Mouse (Mus musculus) mouse trophoblast stem cell (cell line): ENCODE results near the gene Mpv17.

Experiments
- in situ Hi-C, 2 experiments: fragments of 300-500 bp; cut with MseI, MboI; formaldehyde crosslinking; loops; 2 replicates in 1 of 2; 3 replicates in 1 of 2; pipeline ENCODE4 v1.15.1; 2025

Mpv17 gene

GRCm38 (mm10) chr5:31154152-31154553, at the start of gene Mpv17:
Gene Mpv17, minus strand, starts transcription at chr5:31154251.
- in situ Hi-C loops: no loop called here

DNA sequence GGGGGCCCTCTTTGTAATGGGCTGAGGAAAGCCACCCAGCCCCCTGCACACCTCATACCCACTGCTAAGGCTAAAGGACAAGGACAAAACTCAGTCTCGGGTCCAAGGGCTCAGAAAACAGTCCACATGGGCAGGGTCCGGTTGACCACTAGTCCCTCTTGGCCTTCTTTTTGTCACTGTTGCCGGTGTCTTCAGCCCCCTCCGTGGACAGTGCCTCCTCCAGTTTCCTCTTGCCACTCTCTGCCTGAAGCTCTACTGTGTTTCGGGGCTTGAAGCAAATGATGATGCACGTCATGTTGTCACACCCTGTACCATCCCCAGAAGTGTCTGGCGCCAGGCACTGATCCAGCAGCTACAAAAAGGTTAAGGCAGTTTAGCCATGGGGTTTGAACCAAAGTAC, 48.9 kb upstream of the Mpv17 start:
- in situ Hi-C loops: no loop called here

DNA sequence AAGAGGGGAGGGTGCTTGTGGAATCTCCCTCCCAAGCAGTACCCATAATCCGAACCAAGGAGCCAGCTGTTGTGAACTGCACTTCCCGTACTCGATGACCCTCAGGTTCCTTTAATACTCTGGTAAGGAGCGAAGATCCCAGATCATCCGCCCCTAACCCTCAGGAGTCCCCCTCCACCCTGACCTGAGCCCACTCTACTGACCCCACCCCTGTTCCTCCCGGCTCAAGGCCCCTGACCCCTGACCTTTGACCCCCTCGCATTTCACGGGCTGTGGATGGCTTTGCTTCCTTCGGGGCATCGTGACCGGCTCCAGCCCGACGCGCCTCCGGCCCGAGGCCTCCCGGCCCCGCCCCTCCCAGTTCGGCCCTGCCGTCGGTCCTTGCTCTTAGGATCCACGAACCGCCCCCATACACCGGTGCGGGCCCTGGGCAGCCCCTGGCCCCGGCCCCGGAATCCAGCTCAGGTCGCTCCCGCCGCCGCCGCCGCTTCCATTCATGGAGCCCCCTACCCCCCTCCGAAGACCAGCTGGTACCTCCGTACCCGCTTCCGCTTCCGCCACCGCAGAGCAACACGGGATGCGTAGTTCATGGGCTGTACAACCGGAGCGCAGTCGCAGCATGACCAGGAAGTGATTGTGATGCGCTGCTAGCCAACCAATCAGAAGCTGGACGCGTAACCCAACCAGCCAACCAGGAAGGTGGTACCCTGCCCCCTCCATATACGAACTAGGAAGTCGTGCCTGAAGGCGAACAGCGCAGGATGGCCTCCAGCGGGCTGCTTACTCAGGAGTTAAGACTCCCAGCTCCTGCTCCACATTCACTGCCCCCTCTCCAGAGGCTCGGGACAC, 47.9 kb upstream of the Mpv17 start, which contains the start of gene Zfp513:
Gene Zfp513, minus strand, starts transcription at position 562 of the 849 bp plus-strand sequence.
- in situ Hi-C loops: no loop called here

DNA sequence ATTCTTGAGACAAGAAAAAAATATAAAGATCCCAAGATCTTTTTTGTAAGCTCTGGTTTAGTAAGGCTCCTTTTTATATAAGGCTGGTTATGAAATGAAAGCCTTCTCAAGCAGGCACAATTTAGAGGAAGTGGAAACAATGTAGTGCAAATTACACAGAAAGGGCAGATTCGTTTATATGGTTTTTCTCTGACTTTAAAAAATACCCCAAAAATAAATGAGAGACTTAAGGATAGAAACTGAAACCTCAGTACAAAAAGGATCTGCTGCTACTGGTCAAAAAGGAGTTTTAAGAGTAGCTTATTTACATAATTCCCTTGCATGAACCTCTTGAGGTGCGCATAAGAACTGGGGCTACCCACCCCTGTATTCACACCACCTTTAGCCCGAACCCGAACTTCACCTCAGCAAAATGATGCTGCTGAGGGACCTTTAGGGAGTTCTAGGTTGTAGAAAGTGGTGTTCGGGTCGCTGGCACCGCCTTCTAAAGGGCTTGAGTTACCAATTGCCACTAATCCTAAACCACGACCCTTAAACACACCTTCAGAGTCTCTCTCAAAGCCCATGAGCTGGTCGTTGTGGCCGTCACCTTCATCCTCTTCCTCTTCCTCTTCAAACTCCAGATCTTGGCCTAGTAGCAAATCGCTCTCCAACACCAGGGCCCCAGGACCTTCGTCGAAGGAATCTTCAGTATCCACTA, 47.1 kb upstream of the Mpv17 start:
- in situ Hi-C loops: no loop called here

DNA sequence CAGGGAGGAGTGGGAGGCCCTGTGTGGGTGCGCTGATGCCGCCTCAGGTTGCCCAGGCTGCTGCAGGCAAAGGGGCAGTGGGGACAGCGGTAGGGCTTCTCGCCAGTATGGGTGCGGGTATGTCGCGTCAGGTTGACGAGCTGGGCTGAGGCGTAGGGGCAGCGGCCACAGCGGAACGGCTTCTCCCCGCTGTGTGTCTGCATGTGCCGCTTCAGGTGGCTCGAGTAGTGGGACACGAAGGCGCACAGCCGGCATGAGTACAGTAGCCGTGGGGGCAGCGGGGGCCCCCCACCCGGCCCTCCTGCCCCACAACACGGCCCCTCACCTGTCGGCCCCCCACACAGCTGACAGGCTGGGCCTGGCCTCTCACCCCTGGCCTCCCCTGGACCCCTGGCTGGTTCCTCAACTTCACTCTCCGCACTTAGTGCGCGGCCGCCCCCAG, 46.3 kb upstream of the Mpv17 start:
- in situ Hi-C loops: no loop called here

DNA sequence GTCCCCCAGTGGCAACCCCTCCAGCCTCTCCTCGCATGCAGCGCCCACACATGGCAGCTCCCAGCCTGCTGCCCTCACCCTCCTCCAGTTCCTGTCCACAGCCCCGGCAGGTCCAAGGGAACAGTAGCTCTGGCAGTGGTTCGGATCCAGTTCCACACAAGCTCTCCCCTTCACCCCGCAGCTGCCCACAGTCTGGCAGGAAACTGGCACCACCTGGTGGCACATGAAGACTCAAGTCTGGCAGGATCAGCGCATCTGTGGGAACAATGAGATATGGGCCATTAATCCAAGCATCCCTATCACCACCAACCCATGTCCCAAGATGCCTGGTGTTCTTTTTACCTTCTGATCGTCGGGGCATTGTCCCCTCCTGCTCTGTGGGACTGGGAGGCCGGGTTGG, 45.8 kb upstream of the Mpv17 start:
- in situ Hi-C loops: no loop called here

- in situ Hi-C loops: no loop called here
These were observed 45.4 kb upstream of the Mpv17 start for GRCm38 (mm10) chr5:31199321-31199892.

GRCm38 (mm10) chr5:31198616-31199320, 44.7 kb upstream of the Mpv17 start:
- in situ Hi-C loops: no loop called here

- in situ Hi-C loops: no loop called here
These were observed 44.1 kb upstream of the Mpv17 start for GRCm38 (mm10) chr5:31198170-31198569.

- in situ Hi-C loops: no loop called here
These were observed 43.0 kb upstream of the Mpv17 start for GRCm38 (mm10) chr5:31197072-31197471.

DNA sequence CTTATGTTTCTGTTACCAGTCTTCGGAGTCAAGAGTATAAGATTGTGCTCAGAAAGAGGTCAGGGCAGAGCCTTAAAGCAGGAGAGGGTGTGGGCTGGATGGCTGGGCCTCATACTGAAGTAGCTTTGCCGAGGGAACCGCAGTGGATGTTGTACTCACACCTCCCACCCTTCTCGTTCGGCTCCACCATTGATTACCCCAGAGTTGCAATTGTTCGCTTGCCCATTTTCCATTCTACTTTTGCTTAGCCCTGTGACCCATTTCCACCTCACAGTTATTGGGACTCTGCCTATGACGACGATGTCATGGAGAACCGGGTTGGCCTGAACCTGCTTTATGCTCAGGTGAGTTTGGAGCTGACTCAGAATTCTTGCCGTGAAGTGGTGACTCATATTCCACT, 42.2 kb upstream of the Mpv17 start:
- in situ Hi-C loops: no loop called here

- in situ Hi-C loops: no loop called here
These were observed 41.6 kb upstream of the Mpv17 start for GRCm38 (mm10) chr5:31195671-31196070.

DNA sequence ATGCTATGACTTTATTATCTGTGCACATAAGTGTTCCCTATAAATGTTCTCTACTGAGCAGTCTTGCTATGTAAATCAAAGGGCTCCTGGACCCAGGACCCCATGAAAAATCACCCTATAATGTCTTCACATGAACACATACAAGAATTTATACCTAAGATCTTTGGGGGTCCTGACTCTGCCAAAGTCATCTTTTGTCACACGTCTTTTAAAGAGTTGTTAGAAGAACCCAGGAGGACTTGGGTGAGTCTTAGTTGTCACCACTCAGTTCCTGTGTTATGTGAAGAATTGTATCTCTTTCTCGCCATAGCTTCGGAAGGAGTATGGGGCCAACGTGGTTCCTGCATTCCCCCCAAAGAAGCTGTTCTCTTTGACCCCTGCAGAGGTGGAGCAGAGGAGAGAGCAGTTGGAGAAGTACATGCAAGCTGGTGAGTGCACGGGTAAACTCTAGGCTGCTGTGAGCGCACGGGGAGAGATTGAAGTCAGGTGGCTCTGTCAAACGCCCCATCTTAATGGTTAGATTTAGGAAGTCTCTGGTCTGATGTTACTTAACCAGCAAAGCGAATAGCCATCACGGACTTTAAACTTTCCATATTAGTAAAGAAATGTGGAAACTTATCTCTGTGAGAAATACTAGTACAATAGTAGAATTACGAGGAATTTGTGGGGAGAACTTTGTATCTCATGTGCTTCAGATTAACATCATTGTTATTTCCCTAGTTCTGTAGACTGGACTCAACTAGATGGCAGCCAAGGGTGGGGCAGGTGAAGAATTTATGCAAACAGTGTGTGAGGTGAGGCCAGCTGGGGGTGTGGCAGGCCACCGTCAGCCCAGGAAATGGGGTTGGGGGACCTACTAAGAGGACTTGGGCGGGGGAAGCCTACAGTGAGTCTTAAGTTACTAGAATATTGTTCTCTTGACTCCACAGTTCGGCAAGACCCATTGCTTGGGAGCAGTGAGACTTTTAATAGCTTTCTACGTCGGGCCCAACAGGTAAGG, 40.7 kb upstream of the Mpv17 start:
- in situ Hi-C loops: no loop called here

- in situ Hi-C loops: no loop called here
These were observed 39.7 kb upstream of the Mpv17 start for GRCm38 (mm10) chr5:31193631-31194281.

DNA sequence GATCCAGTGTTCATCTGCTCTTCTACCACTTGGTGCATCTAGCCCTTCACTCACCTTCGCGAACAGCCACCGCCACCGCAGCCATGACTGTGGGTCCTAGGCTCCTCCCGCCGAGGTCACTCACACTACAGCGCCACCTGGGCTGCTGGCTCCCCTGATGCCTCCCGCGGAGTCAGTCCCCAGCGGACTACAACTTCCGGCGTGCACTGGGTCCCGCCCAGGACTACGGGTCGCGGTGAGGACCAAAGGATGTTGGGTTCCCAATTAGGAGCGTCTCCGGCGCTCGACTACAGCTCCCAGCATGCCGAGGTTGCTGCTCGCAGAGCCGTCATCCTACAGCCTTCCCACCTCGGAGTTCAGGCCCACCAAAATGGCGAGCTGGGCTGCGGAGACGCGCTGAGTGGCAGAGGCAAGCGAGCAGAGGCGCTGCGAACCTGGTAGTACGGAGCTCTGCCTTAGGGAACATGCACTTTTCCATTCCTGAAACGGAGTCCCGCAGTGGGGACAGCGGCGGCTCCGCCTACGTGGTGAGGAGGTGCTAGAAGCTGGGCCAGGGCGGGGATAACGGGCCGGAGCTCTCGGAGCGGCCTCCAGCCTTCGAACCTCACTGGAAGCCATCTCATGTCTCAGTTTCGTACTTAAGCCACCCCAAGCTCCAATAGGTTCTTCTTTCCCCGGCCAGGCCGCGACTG, 39.0 kb upstream of the Mpv17 start, which contains the start of the genes Snx17 and Eif2b4:
Gene Snx17, plus strand, starts transcription at position 289 of the 692 bp plus-strand sequence.
Gene Eif2b4, minus strand, starts transcription at position 492 of the 692 bp plus-strand sequence.
- in situ Hi-C loops: no loop called here

DNA sequence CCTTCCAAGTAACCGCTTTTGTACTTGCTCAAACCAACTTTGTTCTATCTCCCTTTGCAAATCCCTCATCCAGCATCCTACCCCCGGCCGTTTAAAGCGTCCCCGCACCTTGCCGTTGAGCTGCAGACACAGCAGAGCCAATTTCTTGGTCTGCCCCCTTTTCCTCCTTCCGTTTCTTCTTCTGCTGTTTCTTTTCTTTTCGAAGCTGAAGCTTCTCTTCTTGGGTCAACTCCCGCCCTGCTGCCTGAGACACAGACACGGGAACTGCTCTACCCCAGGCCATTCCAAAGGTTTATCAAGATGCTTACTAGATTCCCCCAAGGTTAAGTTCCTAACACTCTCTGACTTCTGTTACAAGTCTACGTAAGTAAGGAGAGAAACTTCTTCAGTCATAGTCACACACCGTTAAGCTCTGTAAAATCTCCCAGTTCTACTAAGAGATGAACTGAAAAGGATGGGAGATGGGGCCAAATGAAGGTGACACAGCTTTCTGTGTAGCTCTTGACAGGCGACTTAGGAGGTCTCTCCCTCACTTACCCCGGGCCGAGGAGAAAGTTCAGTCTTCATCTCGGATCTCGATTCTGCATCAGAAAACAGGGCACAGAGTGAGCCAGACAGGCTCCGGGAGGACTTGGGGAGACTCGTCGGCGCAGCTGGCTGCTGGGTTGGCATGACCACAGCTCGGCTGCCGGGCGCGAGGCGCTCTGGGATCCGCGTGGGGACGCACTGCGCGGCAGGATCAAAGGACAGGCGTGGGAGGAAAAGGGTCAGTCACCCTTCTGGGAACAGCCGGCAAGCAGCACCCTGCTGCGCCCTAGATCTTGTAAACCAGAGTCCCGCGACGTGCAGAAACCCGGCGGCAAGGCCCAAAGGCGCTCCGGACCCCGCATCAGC, 38.2 kb upstream of the Mpv17 start:
- in situ Hi-C loops: no loop called here

GRCm38 (mm10) chr5:31190201-31190600, 36.1 kb upstream of the Mpv17 start:
- in situ Hi-C loops: no loop called here

- in situ Hi-C loops: no loop called here
These were observed 34.3 kb upstream of the Mpv17 start for GRCm38 (mm10) chr5:31188223-31188840.
